Mouse (Mus musculus) heart, embryonic 16.5 days (tissue): Measurements from ENCODE around the gene Prpf38a. TPM values are rescaled to one million over a fixed set of nuclear protein-coding genes. Genes with fewer than 3 reads are reported as not detected.

Source experiments
- polyA plus RNA-seq: library from polyadenylated mRNA; unstranded; fragments of >200 nt; fragmentation: Nextera tagmentation; extraction: Ambion mirVana; gene quantifications from 2 replicates; pipeline ENCODE4 v1.2.1, GENCODE M21; 2015

Prpf38a gene
- polyA plus RNA-seq, 1 experiment from 2014 or later: 61.5 TPM

Other genes starting within 250 kb of the Prpf38a start
- 1.3 and 1.4 TPM in 2 replicates for gene Shisal2a, start 196.0 kb downstream of the Prpf38a start, polyA plus RNA-seq
- 51.4 and 53.6 TPM in 2 replicates for gene Gpx7, start 172.4 kb downstream of the Prpf38a start, polyA plus RNA-seq
- gene Tut4, start 119.9 kb downstream of the Prpf38a start, polyA plus RNA-seq: 38.7 and 42.3 TPM in 2 replicates
- gene Orc1, start 87 bp upstream of the Prpf38a start, polyA plus RNA-seq: 4.0 and 5.4 TPM in 2 replicates
- gene Cc2d1b, start 40.6 kb upstream of the Prpf38a start, polyA plus RNA-seq: 18.5 and 21.1 TPM in 2 replicates
- gene 3110021N24Rik, start 140.3 kb upstream of the Prpf38a start, polyA plus RNA-seq: 1.2 and 1.9 TPM in 2 replicates
- 2.5 and 2.9 TPM in 2 replicates for gene Zfyve9, start 201.5 kb upstream of the Prpf38a start, polyA plus RNA-seq